Mouse (Mus musculus) E14TG2a.4 (cell line): ENCODE measurements at regions not wholly inside any gene's neighbourhood (a gene's known extent, or its start where the extent isn't known, plus 50 kb on each side); places are given as distances from the start of the nearest gene placed in this dataset.

ENCODE experiments used
- H3K27me3 ChIP-seq: 2 replicates; pipeline ENCODE4 v1.6.1; 2014; ENCODE audit warnings: low read length, control low read depth; ENCODE audit not compliant: insufficient read depth
- H3K36me3 ChIP-seq: 2 replicates; pipeline ENCODE4 v1.6.1; 2014; ENCODE audit warnings: low read length, control low read depth; ENCODE audit not compliant: insufficient read depth
- H3K4me1 ChIP-seq: replicated peaks from 2 replicates; pipeline ENCODE4 v1.6.1; 2014; ENCODE audit warnings: low read depth, low read length, control low read depth
- H3K4me3 ChIP-seq: replicated peaks from 2 replicates; pipeline ENCODE4 v1.5.1; 2014; ENCODE audit warnings: mild to moderate bottlenecking, low read length
- H3K9me3 ChIP-seq: 2 replicates; pipeline ENCODE4 v1.6.1; 2014; ENCODE audit warnings: low read length, control low read depth
- CTCF ChIP-seq: conservative IDR thresholded peaks from 2 replicates; pipeline ENCODE4 v1.5.1; 2014; ENCODE audit warnings: low read length
- NANOG ChIP-seq: IDR thresholded peaks from 2 replicates; pipeline ENCODE4 v1.6.1; 2014; ENCODE audit warnings: borderline replicate concordance, low read length, mixed read lengths
- POU5F1 ChIP-seq: IDR thresholded peaks from 2 replicates; pipeline ENCODE4 v1.6.1; 2014; ENCODE audit warnings: low read length, borderline replicate concordance

DNA sequence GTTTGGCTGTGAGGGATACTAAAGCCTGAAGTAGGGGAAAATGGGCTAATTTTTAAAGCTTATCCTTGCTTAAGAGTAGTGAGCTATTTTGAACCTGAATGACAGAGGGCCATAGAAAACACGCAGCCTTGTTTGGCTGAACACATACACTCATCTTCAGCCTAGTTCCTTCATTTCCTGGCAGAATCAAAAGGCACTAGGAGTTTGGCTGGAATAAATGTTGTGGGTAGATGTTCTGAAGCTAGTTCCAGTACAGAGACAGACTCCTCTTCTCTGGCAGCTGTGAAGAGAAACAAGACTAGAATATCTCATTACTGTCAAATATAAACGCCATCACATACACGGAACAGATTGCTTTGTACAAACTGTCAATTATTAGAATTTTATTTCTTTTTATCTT, 809.5 kb downstream of the Car8 start:
- H3K4me1 ChIP-seq, result no peaks in the 10 kb centered on the region

GRCm38 (mm10) chr4:7424081-7424480, 814.8 kb downstream of the Car8 start:
- Histone ChIP-seq H3K27me3 (no peaks in the 10 kb centered on the region), H3K9me3 (no peaks in the 10 kb centered on the region), H3K4me1 (no peaks in the 10 kb centered on the region), H3K36me3 (no peaks in the 10 kb centered on the region), H3K4me3 (no peak overlapping the region)
- no peak for TF ChIP-seq NANOG
- TF ChIP-seq POU5F1, result no peak
- no peak for TF ChIP-seq CTCF

More for the DNA sequence above, 809.5 kb downstream of the Car8 start:
- H3K27me3 ChIP-seq, result no peaks in the 10 kb centered on the region
- H3K4me3 ChIP-seq, result no peak overlapping the region
- H3K36me3 ChIP-seq, result no peaks in the 10 kb centered on the region
- TF ChIP-seq NANOG, result no peak
- no peak for TF ChIP-seq POU5F1
- TF ChIP-seq CTCF, result no peak
- H3K9me3 ChIP-seq, result no peaks in the 10 kb centered on the region

DNA sequence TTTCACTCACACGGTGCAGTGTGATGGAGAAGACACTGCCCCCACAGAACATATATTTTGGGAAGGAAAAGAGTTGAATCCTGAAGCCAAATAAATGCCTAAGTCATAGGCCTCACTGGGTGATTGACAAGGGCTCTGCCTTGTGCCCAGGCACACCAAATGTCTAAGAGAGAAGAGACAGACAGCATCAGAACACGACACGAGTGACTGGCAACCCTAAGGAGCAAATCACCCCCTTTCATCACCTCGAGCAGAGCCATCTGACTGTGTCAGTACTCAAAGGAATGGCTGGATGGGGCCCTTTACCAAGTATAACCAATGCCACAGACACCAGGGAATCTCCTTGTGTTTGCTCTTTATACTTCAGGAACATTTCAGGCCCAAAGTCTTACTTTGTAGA, 815.6 kb downstream of the Car8 start:
- no peak for TF ChIP-seq NANOG
- no peak for TF ChIP-seq CTCF
- no peak for TF ChIP-seq POU5F1
- Histone ChIP-seq H3K4me1 (no peaks in the 10 kb centered on the region), H3K36me3 (no peaks in the 10 kb centered on the region)

DNA sequence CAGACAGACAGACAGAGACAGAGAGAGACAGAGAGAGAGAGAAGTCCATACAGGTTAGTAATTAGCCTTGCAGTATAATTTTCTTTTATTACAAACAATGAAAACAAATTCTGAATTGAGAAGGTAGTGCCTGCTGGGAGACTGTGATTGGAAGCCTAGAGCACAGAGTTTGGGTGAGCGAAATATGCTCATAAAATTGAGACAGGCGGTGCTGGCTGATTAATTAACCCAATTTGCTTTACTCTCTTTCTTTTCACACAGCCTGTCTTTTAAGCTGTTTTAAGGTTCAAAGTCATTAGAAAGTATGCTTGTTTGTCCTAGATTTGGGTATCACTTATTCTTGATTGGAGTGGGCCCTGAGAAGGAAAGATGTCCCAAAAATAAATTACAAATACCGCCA, 816.1 kb downstream of the Car8 start:
- Histone ChIP-seq H3K9me3 (no peaks in the 10 kb centered on the region), H3K4me1 (no peaks in the 10 kb centered on the region), H3K4me3 (no peak overlapping the region), H3K27me3 (no peaks in the 10 kb centered on the region), H3K36me3 (no peaks in the 10 kb centered on the region)
- no peak for TF ChIP-seq NANOG
- no peak for TF ChIP-seq POU5F1

More for the DNA sequence above, 815.6 kb downstream of the Car8 start:
- Histone ChIP-seq H3K4me3 (no peak overlapping the region), H3K9me3 (no peaks in the 10 kb centered on the region), H3K27me3 (no peaks in the 10 kb centered on the region)

- Histone ChIP-seq H3K27me3 (no peaks in the 10 kb centered on the region), H3K36me3 (no peaks in the 10 kb centered on the region), H3K9me3 (no peaks in the 10 kb centered on the region), H3K4me3 (no peak overlapping the region), H3K4me1 (no peaks in the 10 kb centered on the region)
- no peak for TF ChIP-seq NANOG
- TF ChIP-seq POU5F1, result no peak
- no peak for TF ChIP-seq CTCF
Measured at GRCm38 (mm10) chr4:7414301-7414700, 824.5 kb downstream of the Car8 start.

- H3K4me1 ChIP-seq, result no peaks in the 10 kb centered on the region
- H3K27me3 ChIP-seq, result no peaks in the 10 kb centered on the region
- no peak overlapping the region for H3K4me3 ChIP-seq
- no peaks in the 10 kb centered on the region for H3K36me3 ChIP-seq
- H3K9me3 ChIP-seq, result peaks cover 28% of the 10 kb centered on the region
- no peak for TF ChIP-seq NANOG
- TF ChIP-seq CTCF, result no peak
- TF ChIP-seq POU5F1, result no peak
Measured at GRCm38 (mm10) chr4:7392696-7393095, 846.1 kb downstream of the Car8 start.

DNA sequence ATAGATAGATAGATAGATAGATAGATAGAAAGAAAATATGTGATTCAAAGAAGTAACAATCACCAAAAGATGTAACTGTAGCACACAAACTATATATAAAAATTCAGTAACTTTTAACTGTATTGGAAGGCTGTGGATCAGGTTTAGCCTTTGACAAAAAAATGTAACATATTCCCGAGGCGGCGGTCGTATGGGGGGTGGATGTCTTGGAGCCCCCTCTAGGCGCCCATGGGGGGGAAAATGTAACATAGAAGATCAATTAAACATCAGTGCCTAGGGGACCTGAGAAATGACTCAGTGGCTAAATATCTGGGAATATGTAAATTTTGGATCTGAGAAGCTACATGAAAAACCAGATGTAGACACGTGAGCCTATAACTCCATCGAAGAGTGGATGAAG, 847.2 kb downstream of the Car8 start:
- H3K9me3 ChIP-seq, result peaks cover 22% of the 10 kb centered on the region
- no peaks in the 10 kb centered on the region for H3K27me3 ChIP-seq
- TF ChIP-seq NANOG (no peak), CTCF (no peak), POU5F1 (no peak)

GRCm38 (mm10) chr4:7385069-7385468, 853.8 kb downstream of the Car8 start:
- Histone ChIP-seq H3K27me3 (no peaks in the 10 kb centered on the region), H3K4me3 (no peak overlapping the region), H3K4me1 (no peaks in the 10 kb centered on the region), H3K36me3 (no peaks in the 10 kb centered on the region), H3K9me3 (no peaks in the 10 kb centered on the region)
- TF ChIP-seq NANOG (no peak), POU5F1 (no peak), CTCF (no peak)

More for the DNA sequence above, 847.2 kb downstream of the Car8 start:
- Histone ChIP-seq H3K4me1 (no peaks in the 10 kb centered on the region), H3K36me3 (no peaks in the 10 kb centered on the region), H3K4me3 (no peak overlapping the region)

DNA sequence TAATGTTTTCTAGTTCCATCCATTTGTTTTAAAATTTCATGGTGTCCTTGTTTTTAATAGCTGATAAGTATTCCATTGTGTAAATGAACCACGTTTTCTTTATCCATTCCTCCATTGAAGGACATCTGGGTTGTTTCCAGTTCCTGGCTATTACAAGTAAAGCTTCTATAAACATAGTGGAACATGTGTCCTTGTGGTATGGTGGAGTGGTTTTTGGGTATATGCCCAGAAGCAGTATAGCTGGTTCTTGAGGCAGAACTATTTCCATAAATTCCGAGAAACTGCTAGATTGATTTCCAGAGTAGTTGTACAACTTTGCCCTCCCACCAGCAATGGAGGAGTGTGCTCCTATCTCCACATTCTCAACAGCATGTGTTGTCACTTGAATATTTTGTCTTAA, 858.8 kb downstream of the Car8 start:
- H3K27me3 ChIP-seq, result no peaks in the 10 kb centered on the region
- TF ChIP-seq CTCF (no peak), NANOG (no peak), POU5F1 (no peak)

More for the DNA sequence above, 858.8 kb downstream of the Car8 start:
- no peaks in the 10 kb centered on the region for H3K4me1 ChIP-seq
- no peaks in the 10 kb centered on the region for H3K36me3 ChIP-seq
- H3K9me3 ChIP-seq, result no peaks in the 10 kb centered on the region
- H3K4me3 ChIP-seq, result no peak overlapping the region
